Mouse (Mus musculus): ENCODE data around the gene Kmt2c.

Kmt2c gene

DNA sequence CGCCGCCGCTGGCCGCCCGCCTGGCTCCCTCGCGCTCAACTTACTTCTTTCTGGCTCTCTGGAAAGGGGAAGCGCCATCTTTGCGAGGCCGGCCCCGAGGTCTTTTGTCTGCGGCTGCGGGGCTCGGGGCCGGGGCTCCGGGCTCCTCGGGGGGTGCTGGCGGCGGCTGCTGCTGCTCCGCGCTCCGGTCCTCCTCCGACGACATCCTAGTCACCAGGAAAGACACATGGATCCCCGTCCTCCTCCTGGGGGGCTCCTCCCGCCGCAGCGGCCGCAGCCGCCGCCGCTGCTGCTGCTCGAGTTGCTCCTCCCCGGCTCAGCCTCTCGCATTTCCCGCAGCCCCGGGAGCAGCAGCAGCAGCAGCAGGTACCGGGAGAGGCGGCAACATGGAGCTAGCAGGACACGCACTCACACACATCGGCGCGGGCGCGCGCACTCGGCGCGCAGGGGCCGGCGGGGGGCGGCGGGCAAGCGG lies at the start of gene Kmt2c:
Kmt2c (minus strand) TSS at position 438 of the 475 bp plus-strand sequence.
- peak; percentile 70 to 78 for DNase-seq

DNA sequence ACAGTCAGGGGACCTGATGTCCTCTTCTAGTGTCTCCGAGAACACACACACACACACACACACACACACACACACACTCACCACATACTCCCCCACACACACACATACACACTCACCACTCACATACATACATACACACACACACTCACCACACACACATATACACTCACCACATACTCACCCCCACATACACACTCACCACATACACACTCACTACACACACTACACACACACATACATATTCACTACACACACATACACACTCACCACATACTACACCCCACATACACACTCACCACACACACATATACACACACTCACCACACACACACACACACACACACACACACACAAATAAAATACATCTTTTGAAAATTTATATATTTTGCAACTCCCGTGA lies 48.3 kb upstream of the Kmt2c start:
- DNase-seq: no peak

DNA sequence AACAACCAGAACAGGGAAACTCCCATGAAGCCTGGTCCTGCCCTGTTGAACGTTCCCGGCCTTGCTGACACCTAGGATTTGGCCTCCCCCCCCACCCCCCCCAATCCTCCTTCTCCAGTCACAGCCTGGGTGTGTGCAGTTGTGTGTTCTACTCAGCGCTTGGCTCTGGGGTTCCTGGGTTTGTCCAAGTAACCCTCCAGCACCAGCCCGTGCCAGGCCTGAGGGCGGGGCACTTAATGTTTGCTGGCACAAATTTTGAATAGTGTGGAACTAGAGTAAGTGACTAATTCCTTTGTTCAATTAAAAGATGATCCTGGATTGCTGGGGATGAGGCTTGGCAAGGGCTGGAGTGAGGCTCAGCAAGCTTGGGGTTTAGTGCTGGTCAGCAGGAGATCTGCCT lies 46.0 kb upstream of the Kmt2c start:
- DNase-seq: no peak

DNA sequence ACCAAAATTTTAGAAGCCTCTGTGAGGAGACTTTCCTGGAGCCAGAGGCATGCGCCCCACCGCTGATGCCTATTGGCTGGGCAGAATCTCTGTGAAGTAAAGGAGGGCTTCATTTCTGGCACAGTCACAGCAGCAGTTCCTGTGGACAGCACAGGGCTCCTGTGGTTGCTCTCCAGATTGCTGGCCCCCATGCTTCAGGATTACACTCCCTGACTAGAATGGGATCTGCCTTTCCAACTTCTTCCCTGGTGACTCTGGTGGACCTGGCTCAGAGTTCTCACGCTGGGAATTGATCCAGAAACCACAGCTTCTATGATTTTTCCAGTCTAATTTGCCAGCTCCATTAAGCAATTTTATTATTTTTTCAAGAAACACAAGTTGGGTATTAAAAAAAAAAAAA lies 45.5 kb upstream of the Kmt2c start:
- no peak for DNase-seq

DNA sequence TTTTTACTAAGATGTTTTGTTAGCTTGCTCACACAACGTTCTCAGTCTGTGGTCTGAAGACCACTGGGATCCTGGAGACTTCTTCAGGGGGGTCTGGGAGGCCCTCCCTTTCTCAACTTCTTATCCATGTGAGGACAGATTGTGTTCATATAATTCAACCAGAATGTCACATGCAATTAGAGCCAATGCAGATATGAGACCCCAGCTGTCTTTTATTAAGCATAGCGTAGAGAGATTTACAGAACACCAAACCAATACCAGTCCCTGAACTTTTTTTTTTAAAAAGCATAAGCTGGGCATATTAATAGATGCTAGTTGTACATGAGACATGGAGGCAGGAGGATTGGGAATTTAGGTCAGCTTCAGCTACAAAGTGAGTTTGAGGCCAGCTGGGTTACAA lies 43.1 kb upstream of the Kmt2c start:
- DNase-seq: no peak

DNA sequence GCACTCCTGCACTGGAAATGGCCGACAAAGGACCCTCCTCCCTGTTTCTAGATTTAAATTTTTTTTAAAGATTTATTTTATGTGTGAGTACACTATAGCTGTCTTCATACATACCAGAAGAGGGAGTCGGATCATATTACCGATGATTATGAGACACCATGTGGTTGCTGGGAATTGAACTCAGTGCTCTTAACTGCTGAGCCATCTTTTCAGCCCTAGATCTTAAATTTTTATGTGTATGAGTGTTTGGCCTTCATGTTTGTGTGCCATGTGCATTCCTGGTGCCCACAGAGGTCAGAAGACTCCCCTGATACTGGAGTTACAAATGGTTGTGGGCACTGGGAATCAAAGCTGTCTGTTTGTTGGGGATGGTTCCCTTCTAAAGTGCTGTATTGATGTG lies 42.3 kb upstream of the Kmt2c start:
- DNase-seq: no peak

DNA sequence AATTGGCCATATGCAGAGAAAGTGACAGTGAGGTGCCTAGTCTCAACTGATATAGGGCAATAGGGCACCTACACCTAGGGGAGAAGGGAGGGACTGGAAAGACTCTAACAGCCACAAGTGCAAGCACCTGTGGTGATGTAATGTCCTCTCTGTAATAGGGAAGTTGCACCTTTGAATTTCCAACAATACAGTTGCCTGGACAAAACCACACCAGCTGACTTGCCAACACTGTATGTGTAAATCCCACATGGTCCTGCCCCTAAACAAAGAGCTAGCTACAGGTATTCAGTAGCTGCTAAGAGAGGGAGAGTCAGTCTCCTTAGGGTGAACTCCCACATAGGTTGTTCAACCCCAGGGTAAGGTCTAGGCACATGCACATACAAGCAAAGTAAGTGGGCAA lies 41.8 kb upstream of the Kmt2c start:
- no peak for DNase-seq

DNA sequence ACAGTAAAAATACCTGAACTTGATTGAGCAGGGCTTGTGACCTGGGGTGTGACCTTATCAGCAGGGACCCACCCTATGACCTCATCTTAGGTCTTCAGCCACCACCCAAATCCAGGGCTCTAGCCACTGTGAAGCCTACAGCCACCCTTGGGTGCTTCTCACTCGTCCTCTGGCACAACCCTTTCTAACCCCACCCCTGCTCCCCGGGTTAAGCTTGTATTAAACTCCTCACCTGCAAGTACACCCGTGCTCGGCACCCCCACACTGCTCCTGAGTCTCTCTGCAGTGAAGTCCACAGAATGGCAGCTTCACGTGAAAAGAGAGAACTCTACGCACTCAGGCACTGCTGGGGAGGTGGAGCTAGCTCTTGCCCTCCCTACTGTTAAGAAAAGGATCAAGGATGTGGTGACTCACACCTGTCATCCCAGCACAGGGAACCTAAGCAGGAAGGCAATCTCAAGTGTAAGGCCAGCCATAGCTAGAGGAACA lies 38.4 kb upstream of the Kmt2c start:
- no peak for DNase-seq

DNA sequence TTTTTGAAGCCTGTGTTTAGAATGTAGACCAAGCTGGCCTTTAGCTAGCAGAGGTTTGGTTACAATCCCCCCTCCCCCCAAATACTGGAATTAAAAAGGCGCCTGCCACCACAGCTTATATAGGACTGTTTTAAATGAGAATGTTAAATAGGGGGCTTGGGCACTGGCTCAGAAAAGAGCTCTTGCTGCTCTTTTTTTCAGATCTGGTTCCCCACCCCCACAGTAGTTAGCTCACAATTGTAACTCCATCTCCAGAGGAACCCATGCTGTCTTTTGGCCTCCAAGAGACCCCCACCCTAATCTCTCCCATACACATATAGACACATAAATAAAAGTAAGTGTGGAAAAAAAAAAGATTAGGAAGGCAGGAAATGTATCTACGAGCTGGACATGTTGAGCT lies 37.9 kb upstream of the Kmt2c start:
- no peak for DNase-seq

DNA sequence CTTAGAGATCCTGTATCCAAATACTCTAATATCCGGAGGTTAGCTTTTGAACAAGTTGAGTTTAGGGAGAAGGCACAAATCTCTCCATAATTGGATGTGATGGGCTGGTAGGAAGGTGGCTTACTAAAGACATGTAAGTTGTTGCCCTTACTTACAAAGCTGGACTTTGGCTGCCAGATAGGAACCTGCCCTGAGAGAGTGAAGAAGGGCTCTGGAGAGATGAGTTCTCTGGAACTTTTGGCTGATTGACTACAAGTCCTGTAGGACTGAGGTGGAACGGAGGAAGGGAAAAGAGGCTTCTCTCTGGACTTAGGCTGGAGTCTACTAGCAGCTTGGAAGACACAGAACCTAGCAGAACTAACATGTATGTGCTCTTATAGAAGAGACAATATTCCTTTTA lies 37.0 kb upstream of the Kmt2c start:
- DNase-seq: no peak

DNA sequence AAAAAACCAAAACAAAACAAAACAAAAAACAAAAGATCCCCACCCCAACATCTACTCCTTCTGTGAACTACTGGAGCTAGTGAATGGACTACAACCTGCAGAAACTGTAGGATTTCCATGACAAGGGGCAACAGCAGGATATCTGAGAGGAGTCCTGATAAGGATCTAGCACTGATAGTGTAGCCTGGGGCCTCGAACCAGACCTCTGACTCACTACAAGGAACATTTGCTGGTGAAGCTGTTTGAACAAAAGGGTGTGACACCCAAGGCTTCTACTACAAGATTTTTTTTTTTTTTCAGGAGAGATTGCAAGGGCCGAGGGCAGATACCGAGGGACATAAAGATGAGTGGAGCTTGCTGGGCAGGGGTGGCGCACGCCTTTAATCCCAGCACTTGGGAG lies 34.7 kb upstream of the Kmt2c start:
- DNase-seq: no peak

DNA sequence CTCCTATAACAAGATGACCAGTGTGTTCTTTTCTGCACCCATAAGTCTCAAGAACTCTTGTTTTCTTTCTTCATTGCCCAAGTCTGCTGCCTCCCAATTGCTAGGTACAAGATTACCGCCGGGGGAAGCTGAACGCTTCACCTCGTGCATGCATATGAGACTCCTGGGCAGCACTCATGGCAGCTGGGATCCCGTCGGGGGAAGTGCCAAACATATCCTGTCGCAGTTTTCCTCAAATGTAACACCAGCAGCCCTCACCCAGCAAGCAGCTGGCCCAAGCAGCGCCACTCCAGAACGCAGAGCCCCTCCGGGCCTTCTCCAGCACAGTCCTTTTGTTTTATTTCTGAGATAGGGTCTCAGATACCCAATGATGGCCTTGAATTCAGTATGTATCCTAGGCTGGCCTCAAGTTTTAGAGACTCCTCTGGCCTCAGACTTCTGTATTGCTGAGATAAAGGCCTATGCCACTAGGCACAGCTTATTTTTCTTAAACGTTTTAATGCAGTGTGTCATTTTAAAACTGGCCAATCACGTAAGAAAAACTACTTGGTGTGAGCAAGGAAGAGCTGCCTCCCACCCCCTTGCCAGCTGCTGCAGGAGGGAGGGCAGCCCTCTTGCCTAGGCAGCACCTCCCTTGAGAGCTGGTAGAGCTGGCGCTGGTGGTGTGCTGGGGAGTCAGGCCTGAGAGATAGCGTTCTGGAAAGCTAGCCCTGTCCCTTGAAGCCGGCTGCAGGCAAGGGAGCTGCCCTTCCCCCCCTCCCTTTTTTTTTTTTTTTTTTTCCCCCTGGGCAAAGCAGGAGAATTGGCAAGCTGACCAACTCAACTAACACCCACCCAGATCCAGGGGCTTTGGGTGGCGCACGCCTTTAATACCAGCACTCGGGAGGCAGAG lies 33.9 kb upstream of the Kmt2c start:
- no peak for DNase-seq

DNA sequence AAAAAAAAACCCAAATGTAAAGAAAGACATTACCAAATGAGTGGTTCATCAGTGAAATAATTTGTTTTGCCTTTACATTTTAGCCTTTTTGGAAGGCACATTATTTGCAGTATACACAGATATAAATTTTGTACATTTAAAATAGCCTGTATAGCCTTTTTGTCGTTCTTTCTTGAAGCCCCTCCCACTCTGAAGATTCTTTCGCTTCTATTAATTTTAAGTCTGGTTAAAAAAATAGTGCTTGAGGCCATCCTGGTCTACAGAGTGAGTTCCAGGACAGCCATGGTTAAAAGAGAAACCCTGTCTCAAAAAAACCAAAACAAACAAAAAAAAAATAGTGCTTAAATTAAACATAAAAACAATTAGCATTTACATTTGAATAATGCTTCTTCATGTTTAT lies 32.0 kb upstream of the Kmt2c start:
- DNase-seq: no peak

DNA sequence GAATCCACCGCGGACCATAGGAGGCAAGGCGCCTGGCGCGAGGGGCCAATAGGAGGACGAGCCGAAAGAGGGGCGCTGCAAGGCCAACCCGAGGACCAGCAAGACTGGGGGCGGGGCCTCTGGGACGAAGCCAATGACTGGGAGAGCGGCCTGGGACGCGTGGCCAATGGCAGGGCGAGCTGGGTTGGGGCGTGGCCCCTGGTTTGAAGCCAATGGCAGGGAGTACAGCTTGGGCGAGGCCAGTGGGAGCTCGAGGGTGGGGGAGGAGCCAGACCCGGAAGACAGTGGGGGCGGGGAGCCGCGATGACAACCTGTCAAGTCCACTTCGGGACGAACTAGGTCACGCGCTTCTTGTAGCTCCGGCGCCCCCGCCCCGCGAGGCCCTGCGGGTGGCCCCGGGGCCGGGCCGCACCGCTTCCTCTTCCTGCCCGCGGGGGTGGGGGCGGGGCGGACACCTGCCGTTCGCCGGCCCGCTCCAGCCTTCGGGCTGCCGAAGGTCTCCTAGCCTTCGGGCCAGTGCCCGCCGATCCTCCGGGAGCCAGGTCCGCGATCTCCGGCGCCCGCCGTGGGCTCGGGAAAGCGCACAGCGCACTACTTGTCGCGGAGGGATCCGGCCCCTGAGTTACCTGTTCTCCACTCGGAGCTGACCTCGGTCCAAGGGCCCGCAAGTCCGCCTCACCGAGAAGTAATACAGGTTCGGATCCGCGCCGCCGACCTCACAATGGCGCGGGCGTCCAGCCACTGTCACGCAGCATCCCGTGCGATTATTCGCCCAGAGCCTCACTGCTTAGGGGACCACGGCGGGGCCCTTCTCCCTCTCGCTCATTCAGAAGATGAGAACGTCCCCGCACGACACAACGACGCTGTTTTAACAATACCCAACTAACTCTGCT lies 31.2 kb upstream of the Kmt2c start:
- peak; percentile 98 to 99 for DNase-seq

DNA sequence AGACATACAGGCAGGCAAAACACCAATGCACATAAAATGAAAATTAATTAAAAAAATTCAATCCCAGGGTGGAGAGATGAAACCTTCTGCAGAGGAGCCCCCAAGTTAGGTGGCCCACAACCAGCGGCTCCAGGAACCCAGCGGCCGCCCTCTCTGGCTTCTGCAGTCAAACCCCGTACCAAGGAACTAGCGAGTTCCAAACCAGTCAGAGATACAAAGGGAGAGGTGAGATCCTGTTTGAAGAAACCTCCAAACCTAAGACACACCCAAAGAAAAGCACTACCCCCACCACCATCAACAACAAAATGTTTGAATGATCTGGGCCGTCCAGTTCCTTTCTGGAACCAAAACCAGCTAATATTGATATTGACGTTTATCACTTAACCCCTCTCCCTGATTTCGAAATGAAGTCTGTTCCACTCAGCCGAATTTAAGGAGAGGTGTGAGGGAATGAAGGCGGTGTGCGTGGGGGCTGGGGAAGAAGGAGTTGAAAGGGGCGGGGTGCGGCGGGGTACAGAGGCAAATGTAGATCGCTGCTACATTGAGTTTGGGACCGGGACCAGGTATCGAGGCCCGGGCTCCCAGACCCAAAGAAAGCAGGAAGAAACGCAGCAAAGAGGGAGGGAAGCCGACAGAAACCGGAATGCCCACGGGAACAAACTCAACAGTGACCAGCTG lies 30.4 kb upstream of the Kmt2c start:
- DNase-seq: peak; percentile 3 to 4

DNA sequence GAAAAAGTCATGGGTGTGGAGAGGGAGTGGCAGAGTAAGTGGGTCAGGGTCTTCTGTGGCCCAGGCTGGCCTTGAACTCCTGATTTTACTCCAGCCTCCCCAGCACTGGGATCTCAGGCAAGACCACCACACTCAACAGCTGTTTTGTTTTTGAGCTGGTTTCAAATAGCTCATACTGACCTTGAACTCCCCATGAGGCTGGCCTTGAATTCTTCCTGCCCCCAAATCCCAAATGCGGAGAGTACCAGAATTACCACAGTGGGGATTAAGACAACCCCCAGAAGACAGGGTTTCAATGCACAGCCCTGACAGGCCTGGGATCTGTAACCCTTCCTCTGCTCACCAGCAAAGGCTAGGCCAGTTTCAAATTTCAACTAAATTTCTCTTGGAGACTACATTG lies 29.4 kb upstream of the Kmt2c start:
- no peak for DNase-seq

DNA sequence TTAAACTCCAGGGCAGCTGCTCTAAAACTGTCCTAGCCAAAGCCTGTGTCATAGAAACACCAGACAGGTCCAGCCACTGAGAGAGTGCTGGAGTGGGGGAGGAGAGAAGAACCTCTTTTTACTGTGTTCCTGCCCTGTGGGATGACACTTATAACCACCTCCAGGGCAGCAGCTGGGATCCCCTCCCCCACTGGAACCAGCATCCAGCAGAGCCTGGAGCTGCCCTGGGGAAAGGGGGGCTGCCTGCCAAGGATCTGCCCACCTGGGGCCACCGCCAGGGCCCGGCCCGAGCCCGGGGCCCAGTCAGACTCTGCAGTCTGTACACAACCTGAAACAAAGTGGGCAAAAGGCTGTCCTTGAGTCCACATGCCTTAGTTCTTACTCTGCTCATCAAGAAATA lies 28.3 kb upstream of the Kmt2c start:
- DNase-seq: no peak

DNA sequence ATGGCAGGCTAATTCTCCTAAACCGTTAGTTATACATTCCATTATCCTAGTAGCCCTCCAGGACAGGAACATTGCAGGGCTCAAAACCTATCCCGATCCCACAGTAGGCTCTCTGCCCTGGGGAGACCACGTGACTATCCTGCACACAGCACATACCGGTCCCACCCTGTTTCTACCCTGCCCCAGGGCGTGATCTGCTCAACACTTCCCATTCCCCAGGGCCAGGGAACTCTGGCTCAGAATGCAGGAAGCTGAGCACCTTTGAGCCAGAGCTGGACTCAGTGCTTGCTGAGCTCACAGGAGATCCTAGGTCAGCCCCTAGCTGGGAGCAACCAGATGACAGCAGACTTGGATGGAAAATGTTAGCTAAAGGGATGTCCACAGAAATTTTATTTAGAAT lies 27.5 kb upstream of the Kmt2c start:
- DNase-seq: no peak

DNA sequence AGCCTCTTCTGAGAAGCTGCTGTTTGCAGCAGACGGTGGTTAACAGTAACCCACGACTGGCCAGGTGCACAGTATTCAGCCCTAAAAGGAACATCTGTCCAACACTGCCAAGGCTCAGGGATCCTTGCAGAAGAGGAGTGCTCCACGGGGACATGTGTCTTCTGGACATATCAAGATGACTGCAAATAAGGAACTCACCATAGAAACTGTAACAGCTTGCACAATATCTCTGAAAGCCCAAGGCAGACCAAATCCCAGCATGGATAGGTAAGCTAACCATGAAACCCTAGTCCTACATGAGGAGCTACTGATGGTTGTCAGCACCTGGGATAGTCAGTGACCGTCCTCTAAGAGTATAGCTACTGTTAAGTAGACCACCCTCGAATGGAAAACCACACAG lies 22.9 kb upstream of the Kmt2c start:
- no peak for DNase-seq

DNA sequence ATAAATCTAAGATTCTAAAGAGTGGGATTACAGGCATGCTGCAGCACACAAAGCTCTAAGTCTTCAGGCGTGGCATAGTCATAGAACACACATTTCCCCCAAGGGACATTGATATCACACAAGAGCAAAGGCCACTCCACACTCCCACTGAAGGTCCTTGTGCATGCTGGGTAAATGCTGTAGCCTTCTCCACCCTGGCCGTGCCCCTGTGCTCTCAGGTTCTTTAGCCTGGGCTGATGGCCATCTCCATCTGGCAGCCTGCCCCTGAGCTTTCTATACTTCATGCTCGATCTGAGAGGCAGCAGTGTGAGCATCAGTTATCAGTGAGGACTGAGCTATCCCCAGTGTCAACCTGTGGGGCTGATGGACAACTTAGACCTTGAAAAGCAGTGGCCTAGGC lies 21.2 kb upstream of the Kmt2c start:
- DNase-seq: no peak

DNA sequence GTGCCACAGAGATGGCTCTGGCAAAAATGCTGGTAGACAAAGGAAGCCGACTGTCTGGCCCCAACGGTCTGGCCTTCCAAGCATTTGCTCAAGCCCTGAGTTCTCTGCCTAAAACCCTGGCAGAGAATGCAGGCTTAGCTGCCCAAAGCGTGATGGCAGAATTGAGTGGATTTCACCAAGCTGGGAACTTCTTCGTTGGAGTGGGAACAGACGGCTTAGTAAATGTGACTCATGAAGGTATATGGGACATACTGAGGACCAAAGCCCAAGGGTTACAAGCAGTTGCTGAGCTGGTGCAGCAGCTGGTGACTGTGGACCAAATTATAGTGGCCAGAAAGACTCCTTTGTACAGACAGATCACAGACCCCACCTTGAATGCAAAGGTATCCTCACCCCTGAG lies 19.0 kb upstream of the Kmt2c start:
- DNase-seq: no peak

DNA sequence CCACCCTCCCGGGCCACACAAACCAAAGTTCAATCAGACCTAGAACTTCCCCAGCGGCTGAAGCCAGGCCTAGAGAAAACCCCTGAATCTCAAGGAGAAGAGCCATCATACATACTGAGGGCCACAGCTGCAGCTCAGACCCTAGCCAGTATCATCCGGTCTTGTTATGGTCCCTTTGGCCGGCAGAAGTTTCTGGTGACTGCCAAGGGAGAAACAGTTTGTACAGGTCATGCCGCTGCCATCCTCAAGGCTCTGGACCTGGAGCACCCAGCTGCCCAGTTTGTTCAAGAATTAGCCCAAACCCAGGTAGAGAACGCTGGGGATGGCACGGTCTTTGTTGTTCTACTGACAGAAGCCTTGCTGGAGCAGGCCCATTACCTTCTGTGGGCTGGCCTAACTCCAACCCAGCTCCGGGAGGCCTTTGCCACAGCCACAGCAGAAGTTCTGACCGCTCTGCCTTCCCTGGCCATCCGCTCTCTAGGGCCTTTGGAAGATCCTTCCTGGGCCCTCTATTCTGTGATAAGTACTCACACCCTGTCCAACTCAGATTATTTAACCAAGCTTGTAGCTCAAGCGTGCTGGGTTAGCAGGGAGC lies 17.8 kb upstream of the Kmt2c start:
- DNase-seq: no peak

DNA sequence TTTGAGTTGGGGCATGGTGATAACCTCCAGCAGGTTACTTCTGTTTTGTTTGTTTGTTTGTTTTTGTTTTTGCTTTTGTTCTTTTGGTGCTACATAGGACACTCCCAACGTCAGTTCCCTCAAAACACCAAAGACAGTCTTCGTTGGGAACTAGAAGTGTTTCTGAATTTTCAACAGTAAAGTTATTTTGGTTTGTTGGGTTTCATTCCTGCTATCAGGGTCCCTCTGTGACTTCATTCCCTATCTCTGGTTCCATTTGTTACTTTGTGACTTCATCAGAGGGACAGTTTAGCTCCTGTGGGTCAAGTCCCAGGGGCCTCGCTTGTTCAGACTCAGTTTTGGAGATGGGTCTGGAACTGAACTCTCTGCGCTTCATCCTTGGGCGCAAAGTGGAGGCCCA lies 17.2 kb upstream of the Kmt2c start, which contains the start of gene Cct8l1:
Cct8l1 (plus strand) TSS at position 301 of the 400 bp plus-strand sequence.
- no peak for DNase-seq

Data from B cell, adult 2 months (primary cell).